Mouse (Mus musculus): Measurements from ENCODE around the gene Spdef. TPM values are rescaled to one million over a fixed set of nuclear protein-coding genes. Genes with fewer than 3 reads are reported as not detected.
A peak's percentile ranks its signal among the peaks of the same experiment; 100 is the strongest.

Gene Spdef
- polyA plus RNA-seq, 1 experiment from 2014 or later, result 0.15 TPM

GRCm38 (mm10) chr17:27684886-27685549, 43.7 kb downstream of the Spdef start:
- Histone ChIP-seq H3K4me3 (ENCODE audit: low read depth, low read length) (peak overlapping the region; percentile 41), H3K9me3 (ENCODE audit: control insufficient read depth, low read length) (no peaks in the 10 kb centered on the region), H3K9ac (ENCODE audit: low read length) (peak overlapping the region; percentile 40), H3K27ac (ENCODE audit: low read depth, low read length) (no peak overlapping the region), H3K4me1 (replicated peaks; ENCODE audit: control insufficient read depth, insufficient read depth, low read length) (peaks cover 8% of the 10 kb centered on the region; the same call in 1 of the 2 replicates), H3K27me3 (ENCODE audit: control insufficient read depth, insufficient read depth, low read length) (peaks cover 4% of the 10 kb centered on the region), H3K4me2 (ENCODE audit: low read depth, low read length, severe bottlenecking) (peak overlapping the region; percentile 95), H3K36me3 (ENCODE audit: control insufficient read depth, insufficient read depth, low read length) (no peaks in the 10 kb centered on the region)
- peak; percentile 90 for DNase-seq (ENCODE audit: low spot score)
- ATAC-seq (replicated peaks; ENCODE audit: low FRiP score), result peak; percentile 71
- under 1% methylated on average over 45 of the region's 53 CpGs for WGBS

- WGBS, result 52% methylated on average over 11 of the region's 11 CpGs
- Histone ChIP-seq H3K27ac (ENCODE audit: low read depth, low read length) (peak overlapping the region; percentile 60; the same call in 1 of the 2 replicates), H3K4me1 (replicated peaks; ENCODE audit: control insufficient read depth, insufficient read depth, low read length) (peaks cover 8% of the 10 kb centered on the region; the same call in 1 of the 2 replicates), H3K9me3 (ENCODE audit: control insufficient read depth, low read length) (no peaks in the 10 kb centered on the region), H3K9ac (ENCODE audit: low read length) (no peak overlapping the region), H3K27me3 (ENCODE audit: control insufficient read depth, insufficient read depth, low read length) (no peaks in the 10 kb centered on the region), H3K4me2 (ENCODE audit: low read depth, low read length, severe bottlenecking) (no peak overlapping the region), H3K4me3 (ENCODE audit: low read depth, low read length) (no peak overlapping the region), H3K36me3 (ENCODE audit: control insufficient read depth, insufficient read depth, low read length) (no peaks in the 10 kb centered on the region)
- peak; percentile 67 for ATAC-seq (replicated peaks; ENCODE audit: low FRiP score)
- no peak for DNase-seq (ENCODE audit: low spot score)
Measured at GRCm38 (mm10) chr17:27678924-27679813, 49.6 kb downstream of the Spdef start.

GRCm38 (mm10) chr17:27677756-27678155, 51.0 kb downstream of the Spdef start:
- H3K36me3 ChIP-seq (ENCODE audit: control insufficient read depth, insufficient read depth, low read length), result no peaks in the 10 kb centered on the region
- no peak for ATAC-seq (replicated peaks; ENCODE audit: low FRiP score)
- no peaks in the 10 kb centered on the region for H3K27me3 ChIP-seq (ENCODE audit: control insufficient read depth, insufficient read depth, low read length)
- no peak for DNase-seq (ENCODE audit: low spot score)
- H3K27ac ChIP-seq (ENCODE audit: low read depth, low read length), result no peak overlapping the region
- 89% methylated on average over 5 of the region's 5 CpGs for WGBS
- no peaks in the 10 kb centered on the region for H3K9me3 ChIP-seq (ENCODE audit: control insufficient read depth, low read length)
- no peak overlapping the region for H3K9ac ChIP-seq (ENCODE audit: low read length)
- H3K4me2 ChIP-seq (ENCODE audit: low read depth, low read length, severe bottlenecking), result no peak overlapping the region
- peaks cover 8% of the 10 kb centered on the region; the same call in 1 of the 2 replicates for H3K4me1 ChIP-seq (replicated peaks; ENCODE audit: control insufficient read depth, insufficient read depth, low read length)
- H3K4me3 ChIP-seq (ENCODE audit: low read depth, low read length), result no peak overlapping the region

GRCm38 (mm10) chr17:27676270-27676669, 52.5 kb downstream of the Spdef start:
- WGBS, result 69% methylated on average over 7 of the region's 7 CpGs

GRCm38 (mm10) chr17:27675453-27675852, 53.3 kb downstream of the Spdef start:
- ATAC-seq (replicated peaks; ENCODE audit: low FRiP score) (no peak), DNase-seq (ENCODE audit: low spot score) (no peak)
- Histone ChIP-seq H3K4me1 (replicated peaks; ENCODE audit: control insufficient read depth, insufficient read depth, low read length) (peaks cover 8% of the 10 kb centered on the region; the same call in 1 of the 2 replicates), H3K9me3 (ENCODE audit: control insufficient read depth, low read length) (no peaks in the 10 kb centered on the region), H3K4me2 (ENCODE audit: low read depth, low read length, severe bottlenecking) (no peak overlapping the region), H3K9ac (ENCODE audit: low read length) (no peak overlapping the region), H3K27me3 (ENCODE audit: control insufficient read depth, insufficient read depth, low read length) (no peaks in the 10 kb centered on the region), H3K27ac (ENCODE audit: low read depth, low read length) (no peak overlapping the region), H3K4me3 (ENCODE audit: low read depth, low read length) (no peak overlapping the region), H3K36me3 (ENCODE audit: control insufficient read depth, insufficient read depth, low read length) (no peaks in the 10 kb centered on the region)
- WGBS, result 71% methylated on average over 9 of the region's 9 CpGs

More at GRCm38 (mm10) chr17:27676270-27676669, 52.5 kb downstream of the Spdef start:
- H3K36me3 ChIP-seq (ENCODE audit: control insufficient read depth, insufficient read depth, low read length), result no peaks in the 10 kb centered on the region
- H3K27me3 ChIP-seq (ENCODE audit: control insufficient read depth, insufficient read depth, low read length), result no peaks in the 10 kb centered on the region
- no peak overlapping the region for H3K4me3 ChIP-seq (ENCODE audit: low read depth, low read length)
- H3K9me3 ChIP-seq (ENCODE audit: control insufficient read depth, low read length), result no peaks in the 10 kb centered on the region
- no peak overlapping the region for H3K9ac ChIP-seq (ENCODE audit: low read length)
- no peak overlapping the region for H3K27ac ChIP-seq (ENCODE audit: low read depth, low read length)
- ATAC-seq (replicated peaks; ENCODE audit: low FRiP score) (no peak), DNase-seq (ENCODE audit: low spot score) (no peak)
- peaks cover 8% of the 10 kb centered on the region; the same call in 1 of the 2 replicates for H3K4me1 ChIP-seq (replicated peaks; ENCODE audit: control insufficient read depth, insufficient read depth, low read length)
- H3K4me2 ChIP-seq (ENCODE audit: low read depth, low read length, severe bottlenecking), result no peak overlapping the region

- Histone ChIP-seq H3K4me1 (replicated peaks; ENCODE audit: control insufficient read depth, insufficient read depth, low read length) (peaks cover 2% of the 10 kb centered on the region; the same call in 1 of the 2 replicates), H3K9me3 (ENCODE audit: control insufficient read depth, low read length) (no peaks in the 10 kb centered on the region), H3K27ac (ENCODE audit: low read depth, low read length) (no peak overlapping the region), H3K4me3 (ENCODE audit: low read depth, low read length) (no peak overlapping the region), H3K27me3 (ENCODE audit: control insufficient read depth, insufficient read depth, low read length) (no peaks in the 10 kb centered on the region), H3K36me3 (ENCODE audit: control insufficient read depth, insufficient read depth, low read length) (no peaks in the 10 kb centered on the region), H3K9ac (ENCODE audit: low read length) (no peak overlapping the region), H3K4me2 (ENCODE audit: low read depth, low read length, severe bottlenecking) (no peak overlapping the region)
- ATAC-seq (replicated peaks; ENCODE audit: low FRiP score) (no peak), DNase-seq (ENCODE audit: low spot score) (no peak)
- WGBS, result 87% methylated on average over 7 of the region's 7 CpGs
Measured at GRCm38 (mm10) chr17:27673945-27674344, 54.8 kb downstream of the Spdef start.

- no peak for DNase-seq (ENCODE audit: low spot score)
- no peak for ATAC-seq (replicated peaks; ENCODE audit: low FRiP score)
- H3K4me3 ChIP-seq (ENCODE audit: low read depth, low read length), result no peak overlapping the region
- H3K9ac ChIP-seq (ENCODE audit: low read length), result no peak overlapping the region
- no peaks in the 10 kb centered on the region for H3K36me3 ChIP-seq (ENCODE audit: control insufficient read depth, insufficient read depth, low read length)
- no peak overlapping the region for H3K27ac ChIP-seq (ENCODE audit: low read depth, low read length)
- no peaks in the 10 kb centered on the region for H3K4me1 ChIP-seq (replicated peaks; ENCODE audit: control insufficient read depth, insufficient read depth, low read length)
- H3K4me2 ChIP-seq (ENCODE audit: low read depth, low read length, severe bottlenecking), result no peak overlapping the region
- no peaks in the 10 kb centered on the region for H3K27me3 ChIP-seq (ENCODE audit: control insufficient read depth, insufficient read depth, low read length)
- 83% methylated on average over 6 of the region's 6 CpGs for WGBS
- H3K9me3 ChIP-seq (ENCODE audit: control insufficient read depth, low read length), result no peaks in the 10 kb centered on the region
Measured at GRCm38 (mm10) chr17:27671720-27672119, 57.0 kb downstream of the Spdef start.

All from forebrain, embryonic 11.5 days (tissue).